Mouse (Mus musculus): ENCODE data around the gene BC067074.

DNA sequence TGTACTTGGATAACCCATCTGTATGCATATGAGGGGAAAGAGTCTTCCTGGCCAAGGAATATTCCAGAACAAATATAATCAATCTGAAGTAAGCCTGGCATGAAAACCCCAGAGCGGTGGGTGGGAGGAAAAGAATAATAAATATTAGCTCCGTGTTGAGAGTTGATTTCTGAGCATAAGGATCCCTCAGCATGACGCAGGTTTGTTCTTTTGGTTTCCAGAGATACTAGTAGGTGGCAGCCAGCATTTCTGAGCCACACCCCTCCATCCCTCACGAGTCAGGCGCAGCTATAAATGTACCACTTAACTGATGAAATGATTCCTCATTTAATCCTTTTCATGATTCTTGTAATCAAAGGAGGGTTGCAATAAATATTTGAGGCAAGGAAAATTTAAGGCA lies 41.0 kb downstream of the BC067074 start:
- TF ChIP-seq CTCF (IDR thresholded peaks at IDR 0.05; ENCODE audit: control insufficient read depth, insufficient read depth, insufficient read length), result no peak
- TF ChIP-seq MAX (IDR thresholded peaks at IDR 0.05), result no peak
- TF ChIP-seq USF1 (IDR thresholded peaks at IDR 0.05; ENCODE audit: low read depth), result no peak
- TF ChIP-seq CEBPB (IDR thresholded peaks at IDR 0.05; ENCODE audit: low read depth), result no peak
- TF ChIP-seq MYOG (IDR thresholded peaks at IDR 0.05; ENCODE audit: control insufficient read depth, extremely low read depth, insufficient read length), result no peak
- TF ChIP-seq MYOD1 (IDR thresholded peaks at IDR 0.05; ENCODE audit: control insufficient read depth, insufficient read length, low read depth), result no peak
